Mouse (Mus musculus) neural tube, embryonic 15.5 days (tissue): ENCODE measurements around the gene Gramd1b. TPM values are rescaled to one million over a fixed set of nuclear protein-coding genes. Genes with fewer than 3 reads are reported as not detected.
A peak's percentile ranks its signal among the peaks of the same experiment; 100 is the strongest.

ENCODE experiments used
- ATAC-seq: fragments of 200-750 bp; cut with Nextera tagmentation; 2 replicates; pipeline ENCODE4 v1.8.0; 2017; ENCODE audit warnings: mild to moderate bottlenecking, moderate TSS enrichment, moderate library complexity; ENCODE audit not compliant: low FRiP score
- H3K27ac ChIP-seq: fragments of 300-500 bp; sonication (generic); replicated peaks from 2 replicates; pipeline ENCODE4 v1.5.1; 2015; ENCODE audit warnings: mild to moderate bottlenecking, inconsistent platforms
- H3K27me3 ChIP-seq: fragments of 300-500 bp; sonication (generic); replicated peaks from 2 replicates; pipeline ENCODE4 v1.6.1; 2015; ENCODE audit warnings: inconsistent platforms
- H3K36me3 ChIP-seq: fragments of 300-500 bp; sonication (generic); 2 replicates; pipeline ENCODE4 v1.6.1; 2015; ENCODE audit warnings: inconsistent platforms
- H3K4me1 ChIP-seq: fragments of 300-500 bp; sonication (generic); 2 replicates; pipeline ENCODE4 v1.6.1; 2015; ENCODE audit warnings: inconsistent platforms
- H3K4me2 ChIP-seq: fragments of 300-500 bp; sonication (generic); 2 replicates; pipeline ENCODE4 v1.6.1; 2015; ENCODE audit warnings: inconsistent platforms, mild to moderate bottlenecking, moderate library complexity
- H3K4me3 ChIP-seq: fragments of 300-500 bp; sonication (generic); replicated peaks from 2 replicates; pipeline ENCODE4 v1.5.1; 2015; ENCODE audit warnings: mild to moderate bottlenecking, inconsistent platforms
- H3K9ac ChIP-seq: fragments of 300-500 bp; sonication (generic); replicated peaks from 2 replicates; pipeline ENCODE4 v1.6.1; 2015; ENCODE audit warnings: mild to moderate bottlenecking, inconsistent platforms
- H3K9me3 ChIP-seq: fragments of 300-500 bp; sonication (generic); replicated peaks from 2 replicates; pipeline ENCODE4 v1.6.1; 2016; ENCODE audit warnings: inconsistent platforms
- WGBS: fragments of 180-500 bp; shearing (Covaris S2); methylation state at CpG from one replicate; pipeline ENCODE4 v1.1.7; 2015; ENCODE audit warnings: mixed read lengths; 5-methylcytosine and 5-hydroxymethylcytosine counted together
- polyA plus RNA-seq: library from polyadenylated mRNA; unstranded; fragments of >200 nt; fragmentation: Nextera tagmentation; extraction: Ambion mirVana; gene quantifications from 2 replicates; pipeline ENCODE4 v1.2.1, GENCODE M21; 2015

The Gramd1b gene
- polyA plus RNA-seq, 1 experiment from 2014 or later, result 16.3 TPM

GRCm38 (mm10) chr9:40324232-40324792 lies 206.9 kb downstream of the Gramd1b start:
- no peaks in the 10 kb centered on the region for H3K9me3 ChIP-seq
- 94% methylated on average over 4 of the region's 4 CpGs for WGBS
- H3K4me2 ChIP-seq, result no peak overlapping the region
- H3K4me3 ChIP-seq, result no peak overlapping the region
- no peak for ATAC-seq
- no peak overlapping the region for H3K27ac ChIP-seq
- no peak overlapping the region for H3K9ac ChIP-seq
- peaks cover 48% of the 10 kb centered on the region for H3K36me3 ChIP-seq
- H3K27me3 ChIP-seq, result no peaks in the 10 kb centered on the region
- H3K4me1 ChIP-seq, result 0 out of 2 replicates have a peak, but pooled peaks cover 8% of the 10 kb centered on the region

- H3K4me2 ChIP-seq, result no peak overlapping the region
- H3K27me3 ChIP-seq, result no peaks in the 10 kb centered on the region
- peaks cover 46% of the 10 kb centered on the region for H3K36me3 ChIP-seq
- 0 out of 2 replicates have a peak, but pooled peaks cover 8% of the 10 kb centered on the region for H3K4me1 ChIP-seq
- H3K9ac ChIP-seq, result no peak overlapping the region
- H3K9me3 ChIP-seq, result no peaks in the 10 kb centered on the region
- H3K4me3 ChIP-seq, result no peak overlapping the region
- ATAC-seq, result no peak
- WGBS, result 82% methylated on average over 6 of the region's 6 CpGs
- H3K27ac ChIP-seq, result no peak overlapping the region
Measured at GRCm38 (mm10) chr9:40323773-40324172, 207.4 kb downstream of the Gramd1b start.

- H3K9me3 ChIP-seq, result no peaks in the 10 kb centered on the region
- no peak overlapping the region for H3K4me2 ChIP-seq
- no peak for ATAC-seq
- 0 out of 2 replicates have a peak, but pooled peaks cover 8% of the 10 kb centered on the region for H3K4me1 ChIP-seq
- WGBS, result 69% methylated on average over 5 of the region's 5 CpGs
- no peak overlapping the region for H3K9ac ChIP-seq
- peaks cover 40% of the 10 kb centered on the region for H3K36me3 ChIP-seq
- no peak overlapping the region for H3K27ac ChIP-seq
- no peak overlapping the region for H3K4me3 ChIP-seq
- H3K27me3 ChIP-seq, result no peaks in the 10 kb centered on the region
Measured at GRCm38 (mm10) chr9:40323171-40323570, 208.0 kb downstream of the Gramd1b start.

GRCm38 (mm10) chr9:40322372-40322771 lies 208.8 kb downstream of the Gramd1b start:
- Histone ChIP-seq H3K27me3 (no peaks in the 10 kb centered on the region), H3K36me3 (peaks cover 33% of the 10 kb centered on the region), H3K27ac (no peak overlapping the region), H3K9me3 (no peaks in the 10 kb centered on the region), H3K9ac (no peak overlapping the region), H3K4me1 (0 out of 2 replicates have a peak, but pooled peaks cover 8% of the 10 kb centered on the region), H3K4me3 (no peak overlapping the region), H3K4me2 (no peak overlapping the region)
- 92% methylated on average over 3 of the region's 3 CpGs for WGBS
- ATAC-seq, result no peak

- H3K27ac ChIP-seq, result no peak overlapping the region
- WGBS, result 83% methylated on average over 3 of the region's 3 CpGs
Measured at GRCm38 (mm10) chr9:40321668-40322003, 209.5 kb downstream of the Gramd1b start.

GRCm38 (mm10) chr9:40320879-40321667 lies 210.1 kb downstream of the Gramd1b start:
- peaks cover 41% of the 10 kb centered on the region for H3K36me3 ChIP-seq
- H3K9ac ChIP-seq, result no peak overlapping the region
- H3K4me2 ChIP-seq, result no peak overlapping the region
- no peak overlapping the region for H3K4me3 ChIP-seq
- no peaks in the 10 kb centered on the region for H3K27me3 ChIP-seq
- H3K4me1 ChIP-seq, result 0 out of 2 replicates have a peak, but pooled peaks cover 8% of the 10 kb centered on the region
- H3K9me3 ChIP-seq, result no peaks in the 10 kb centered on the region
- 64% methylated on average over 12 of the region's 12 CpGs for WGBS
- peak; percentile 42; the same call in 1 of the 2 replicates for ATAC-seq
- H3K27ac ChIP-seq, result 0 out of 2 replicates have a peak overlapping the region, but pooled peaks have one; percentile 9

More at GRCm38 (mm10) chr9:40321668-40322003, 209.5 kb downstream of the Gramd1b start:
- Histone ChIP-seq H3K27me3 (no peaks in the 10 kb centered on the region), H3K9ac (no peak overlapping the region), H3K36me3 (peaks cover 40% of the 10 kb centered on the region), H3K4me2 (no peak overlapping the region), H3K4me1 (0 out of 2 replicates have a peak, but pooled peaks cover 8% of the 10 kb centered on the region), H3K9me3 (no peaks in the 10 kb centered on the region), H3K4me3 (no peak overlapping the region)
- ATAC-seq, result no peak

GRCm38 (mm10) chr9:40320405-40320804 lies 210.8 kb downstream of the Gramd1b start:
- ATAC-seq, result no peak
- no peaks in the 10 kb centered on the region for H3K9me3 ChIP-seq
- H3K9ac ChIP-seq, result no peak overlapping the region
- WGBS, result 92% methylated on average over 8 of the region's 8 CpGs
- no peaks in the 10 kb centered on the region for H3K27me3 ChIP-seq
- 0 out of 2 replicates have a peak, but pooled peaks cover 8% of the 10 kb centered on the region for H3K4me1 ChIP-seq
- H3K27ac ChIP-seq, result 0 out of 2 replicates have a peak overlapping the region, but pooled peaks have one; percentile 9
- H3K4me2 ChIP-seq, result no peak overlapping the region
- peaks cover 39% of the 10 kb centered on the region for H3K36me3 ChIP-seq
- no peak overlapping the region for H3K4me3 ChIP-seq

GRCm38 (mm10) chr9:40318771-40319170 lies 212.4 kb downstream of the Gramd1b start:
- no peaks in the 10 kb centered on the region for H3K9me3 ChIP-seq
- no peaks in the 10 kb centered on the region for H3K27me3 ChIP-seq
- no peak overlapping the region for H3K27ac ChIP-seq
- H3K4me2 ChIP-seq, result no peak overlapping the region
- 88% methylated on average over 5 of the region's 5 CpGs for WGBS
- peaks cover 44% of the 10 kb centered on the region for H3K36me3 ChIP-seq
- H3K4me3 ChIP-seq, result no peak overlapping the region
- 0 out of 2 replicates have a peak, but pooled peaks cover 8% of the 10 kb centered on the region for H3K4me1 ChIP-seq
- no peak overlapping the region for H3K9ac ChIP-seq
- ATAC-seq, result no peak

GRCm38 (mm10) chr9:40317735-40318134 lies 213.4 kb downstream of the Gramd1b start:
- Histone ChIP-seq H3K4me2 (no peak overlapping the region), H3K9me3 (no peaks in the 10 kb centered on the region), H3K9ac (no peak overlapping the region), H3K27ac (no peak overlapping the region), H3K4me3 (no peak overlapping the region), H3K4me1 (0 out of 2 replicates have a peak, but pooled peaks cover 8% of the 10 kb centered on the region), H3K36me3 (peaks cover 50% of the 10 kb centered on the region), H3K27me3 (no peaks in the 10 kb centered on the region)
- ATAC-seq, result no peak
- WGBS, result 95% methylated on average over 4 of the region's 4 CpGs

- no peak overlapping the region for H3K9ac ChIP-seq
- no peaks in the 10 kb centered on the region for H3K9me3 ChIP-seq
- ATAC-seq, result no peak
- no peak overlapping the region for H3K4me3 ChIP-seq
- no peak overlapping the region for H3K4me2 ChIP-seq
- no peak overlapping the region for H3K27ac ChIP-seq
- 87% methylated on average over 9 of the region's 9 CpGs for WGBS
- H3K27me3 ChIP-seq, result no peaks in the 10 kb centered on the region
- H3K36me3 ChIP-seq, result peaks cover 56% of the 10 kb centered on the region
- 0 out of 2 replicates have a peak, but pooled peaks cover 8% of the 10 kb centered on the region for H3K4me1 ChIP-seq
Measured at GRCm38 (mm10) chr9:40316865-40317660, 214.1 kb downstream of the Gramd1b start.

GRCm38 (mm10) chr9:40311813-40312212 lies 219.4 kb downstream of the Gramd1b start:
- Histone ChIP-seq H3K27ac (no peak overlapping the region), H3K4me1 (no peaks in the 10 kb centered on the region), H3K9ac (no peak overlapping the region), H3K27me3 (no peaks in the 10 kb centered on the region), H3K4me2 (no peak overlapping the region), H3K9me3 (no peaks in the 10 kb centered on the region), H3K4me3 (no peak overlapping the region), H3K36me3 (peaks cover 90% of the 10 kb centered on the region)
- WGBS, result 65% methylated on average over 9 of the region's 9 CpGs
- no peak for ATAC-seq
